Mouse (Mus musculus) layer of hippocampus, postnatal 14 days (tissue): ENCODE data around the gene Kirrel. TPM values are rescaled to one million over a fixed set of nuclear protein-coding genes. Genes with fewer than 3 reads are reported as not detected.

Experiments
- DNase-seq, 2 experiments: peaks; one replicate each; pipeline ENCODE4 v3.0.0; 2021 to 2022; ENCODE audit warnings: low spot score in 2 of 2, mixed read lengths in 1 of 2
- long read RNA-seq, 2 experiments: library from polyadenylated mRNA; stranded (forward); transcript quantifications; one replicate each; pipeline ENCODE4 v2.0.0; 2021
- total RNA-seq, 2 experiments: library from RNA; stranded (reverse); gene quantifications; 2 replicates each; pipeline ENCODE4 v1.2.3; 2021

Kirrel gene
- total RNA-seq = 1 to 10 TPM; 4.7 to 4.8 TPM
- long read RNA-seq, experiment 1, partial matches to known transcripts = 1 of 2 reads
- long read RNA-seq, experiment 1, other reads (novel, unspliced or antisense) = 1 of 2 reads
- long read RNA-seq, experiment 2, partial matches to known transcripts = 0 of 2 reads
- long read RNA-seq, experiment 2, other reads (novel, unspliced or antisense) = 2 of 2 reads

DNA sequence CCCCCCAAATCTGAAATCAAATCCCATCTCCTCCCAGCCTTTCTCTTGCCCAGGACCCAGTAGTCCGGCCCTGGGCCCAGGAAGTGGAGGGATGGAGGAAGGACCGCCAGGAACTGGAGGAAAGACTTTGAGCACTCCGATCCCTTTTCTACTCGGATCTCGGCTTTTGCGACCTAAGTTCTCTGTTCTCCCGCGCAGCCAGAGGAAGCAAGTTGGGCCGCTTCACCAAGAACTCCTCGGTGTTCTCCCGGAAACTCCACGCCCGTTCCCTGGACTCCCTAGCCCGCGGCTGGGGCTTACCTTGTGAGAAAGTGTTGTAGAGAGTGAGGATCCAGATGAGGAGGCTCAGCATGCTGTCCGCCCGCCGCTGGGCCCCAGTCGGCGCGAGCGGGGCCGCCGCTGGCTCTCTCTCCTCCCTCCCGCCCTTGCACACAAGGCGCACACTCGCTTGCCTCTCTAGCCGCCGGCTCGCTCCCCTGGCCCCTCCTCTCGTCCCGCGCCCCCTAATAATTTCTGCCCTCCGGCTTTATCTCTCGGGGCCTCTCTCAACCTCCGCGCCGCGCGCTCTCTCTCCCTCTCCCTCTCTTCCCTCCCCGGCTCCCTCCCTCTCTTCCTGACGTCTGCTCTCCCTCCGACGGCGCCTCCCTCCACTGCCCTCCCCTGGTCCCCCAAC, at the start of gene Kirrel:
Kirrel (minus strand) TSS at position 652 of the 673 bp plus-strand sequence.
- peak in 1 of 2 experiments; percentile 37 for DNase-seq

DNA sequence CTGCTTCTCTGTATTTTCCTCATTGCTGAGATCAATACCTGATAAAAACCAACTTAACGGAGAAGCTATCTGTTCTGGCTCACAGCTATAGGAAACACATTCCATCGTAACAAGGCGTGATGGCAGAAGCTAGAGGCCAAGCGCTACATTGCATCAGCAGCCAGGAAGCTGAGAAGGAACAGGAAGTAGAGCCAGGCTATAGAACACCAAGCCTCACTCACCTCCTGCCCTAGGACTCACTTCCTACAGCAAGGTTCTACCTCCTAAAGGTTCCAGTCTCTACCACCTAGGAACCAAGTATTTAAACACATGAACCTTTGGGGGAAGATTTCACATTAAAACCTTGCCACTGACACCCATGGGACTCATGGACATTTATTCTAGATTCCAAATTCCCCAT, 49.1 kb upstream of the Kirrel start:
- DNase-seq = no peak

DNA sequence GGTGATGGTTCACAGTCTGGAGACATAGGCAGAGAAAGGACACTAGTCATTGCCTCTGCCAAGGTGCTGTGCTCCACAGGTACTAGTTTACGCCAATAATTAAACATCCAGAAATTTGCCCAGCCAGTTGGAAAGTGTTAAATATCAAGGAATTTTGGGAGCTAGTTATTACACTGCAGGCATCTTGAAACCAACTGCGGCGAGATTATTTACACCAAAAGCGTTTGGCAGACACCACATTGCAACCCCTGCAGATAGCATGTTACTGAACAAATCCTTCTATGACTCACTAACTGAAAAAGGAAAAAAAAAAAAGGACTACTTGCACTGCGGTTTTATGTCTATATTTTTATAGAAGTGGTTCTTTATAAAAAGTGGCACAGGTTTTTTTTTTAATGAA, 47.8 kb upstream of the Kirrel start:
- DNase-seq = no peak

DNA sequence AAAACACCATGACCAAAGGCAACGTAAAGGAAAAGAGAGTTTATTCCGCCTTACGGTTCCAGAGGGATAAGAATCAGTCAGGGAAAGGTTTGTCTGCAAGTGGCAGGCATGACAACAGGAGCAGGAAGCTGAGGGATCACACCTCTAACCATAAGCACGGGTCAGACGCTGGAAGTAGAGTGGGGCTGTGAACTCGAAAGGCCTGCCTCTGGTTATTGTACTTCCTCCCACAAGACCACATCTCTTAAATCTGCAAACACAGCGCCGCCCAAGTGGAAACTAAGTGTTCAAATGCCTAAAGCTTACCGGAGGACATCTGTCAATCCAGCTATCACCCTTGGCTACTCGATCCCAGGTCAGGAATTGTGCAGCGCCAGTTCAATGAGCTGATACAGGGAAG, 40.6 kb upstream of the Kirrel start:
- DNase-seq = no peak

DNA sequence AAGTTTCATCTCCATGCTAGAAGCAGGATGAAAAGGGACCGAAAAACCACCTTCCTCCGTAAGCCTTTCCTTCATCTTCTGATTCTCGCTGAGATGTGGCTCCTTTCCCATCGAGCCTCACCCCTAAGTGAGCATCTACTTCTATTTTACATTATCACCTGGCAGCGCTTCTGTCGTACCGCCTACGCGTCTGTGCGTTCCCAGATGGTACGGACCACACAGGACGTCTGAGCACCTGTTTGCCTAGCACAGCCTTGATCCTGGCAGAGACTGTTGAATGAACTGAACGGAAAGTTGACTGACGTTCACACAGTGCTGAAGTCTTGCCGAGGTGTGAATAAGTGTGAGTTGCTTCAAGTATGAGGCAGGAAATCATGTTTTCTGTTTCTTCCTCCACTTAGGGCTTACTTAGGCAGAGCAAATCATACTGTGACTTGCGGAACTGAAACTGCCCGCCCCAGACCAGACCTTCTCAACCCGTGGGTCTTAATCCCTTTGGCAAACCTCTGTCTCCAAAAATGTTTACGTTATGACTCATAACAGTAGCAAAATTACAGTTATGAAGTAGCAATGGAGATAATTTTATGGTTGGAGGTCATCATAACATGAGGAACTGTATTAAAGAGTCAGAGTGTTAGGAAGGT, 39.8 kb upstream of the Kirrel start:
- no peak for DNase-seq

DNA sequence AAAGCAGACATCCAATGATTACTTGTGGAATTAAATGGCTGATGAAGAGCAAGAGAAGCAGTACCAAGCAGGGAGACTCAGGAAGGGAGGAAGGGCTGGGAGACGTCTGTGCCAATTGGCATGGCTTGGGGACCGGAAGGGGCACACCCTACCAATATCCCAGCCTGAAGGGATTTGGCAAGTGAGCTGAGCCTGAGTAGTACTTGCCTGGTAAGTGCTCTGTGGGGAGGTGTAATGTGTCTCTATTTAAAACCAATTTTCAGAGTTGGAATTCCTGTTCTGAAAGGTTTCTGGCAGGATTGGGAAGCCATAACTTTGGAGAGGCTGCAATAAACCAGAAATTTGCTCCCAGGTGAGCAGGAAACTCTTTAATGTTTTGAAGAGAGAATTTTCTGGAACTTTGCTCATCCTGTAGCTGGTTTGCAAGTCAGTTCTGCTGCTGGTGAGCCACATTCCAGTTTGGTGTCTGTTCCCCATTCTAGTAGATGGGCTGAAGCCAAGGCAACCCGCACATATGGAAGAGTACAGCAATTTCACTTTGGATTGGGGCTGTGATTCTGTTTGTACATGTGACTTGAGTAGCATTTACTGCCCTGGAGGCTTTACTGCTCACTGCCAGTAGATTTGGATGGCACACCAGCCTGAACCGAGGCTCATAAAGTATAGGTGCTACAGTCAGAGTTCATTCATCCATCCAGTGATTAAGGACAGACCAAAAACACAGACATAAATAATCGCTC, 32.0 kb upstream of the Kirrel start:
- no peak for DNase-seq

DNA sequence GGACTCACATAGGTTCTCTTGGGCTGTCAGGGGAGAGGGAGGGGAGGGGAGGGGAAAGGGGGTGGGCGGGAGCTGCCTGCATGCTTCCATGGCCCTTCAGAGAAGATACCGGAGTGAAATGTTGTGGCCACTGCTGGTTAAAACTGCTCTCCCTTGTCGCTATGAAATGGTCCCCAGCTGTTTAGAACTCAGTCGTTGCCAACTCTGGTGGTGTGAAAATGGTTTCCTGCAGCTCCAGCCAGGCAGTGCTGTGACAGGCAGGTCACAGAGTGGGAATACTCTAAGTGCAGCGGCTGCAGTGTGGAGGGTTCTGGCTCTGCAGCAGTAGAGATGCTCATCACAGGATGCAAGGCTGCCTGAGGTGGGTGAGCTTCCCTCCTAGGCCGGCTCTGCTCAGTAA, 22.1 kb upstream of the Kirrel start:
- DNase-seq = no peak

DNA sequence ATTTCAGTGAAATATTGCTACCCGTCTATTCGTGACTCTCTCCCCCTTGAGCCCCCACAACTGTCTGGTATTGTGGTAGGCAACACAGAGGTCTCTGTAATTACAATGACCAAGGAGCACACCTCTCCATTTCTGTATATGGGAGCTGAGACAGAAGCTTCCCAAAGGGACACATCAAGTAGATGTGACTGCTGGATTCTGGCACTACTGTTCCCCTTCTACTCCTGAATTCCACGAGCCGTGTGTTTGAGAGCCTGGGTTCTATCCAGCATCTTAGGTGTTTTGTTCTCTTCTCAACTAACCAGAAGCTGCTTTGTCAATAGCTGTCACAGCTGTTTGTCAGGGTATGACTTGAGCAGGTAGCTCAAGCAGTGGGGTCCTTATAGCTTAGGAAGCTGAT, 20.5 kb upstream of the Kirrel start:
- DNase-seq = no peak

DNA sequence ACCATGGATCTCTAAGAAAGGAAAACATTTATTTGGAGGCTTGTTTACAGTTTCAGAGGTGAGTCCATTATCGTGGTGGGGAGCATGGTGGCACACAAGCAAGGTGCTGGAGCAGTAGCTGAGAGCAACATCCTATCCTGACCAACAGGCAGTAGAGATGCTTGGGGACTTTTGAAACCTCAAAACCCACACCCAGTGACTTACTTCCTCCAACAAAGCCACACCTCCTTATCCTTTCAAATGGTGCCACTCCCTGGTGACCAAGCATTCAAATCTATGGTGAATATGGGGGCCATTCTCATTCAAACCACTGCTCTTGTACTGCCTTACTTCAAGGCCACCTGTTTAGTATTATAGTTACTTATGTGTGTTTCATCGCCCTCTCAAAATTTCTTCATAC, 20.0 kb upstream of the Kirrel start:
- DNase-seq = no peak

DNA sequence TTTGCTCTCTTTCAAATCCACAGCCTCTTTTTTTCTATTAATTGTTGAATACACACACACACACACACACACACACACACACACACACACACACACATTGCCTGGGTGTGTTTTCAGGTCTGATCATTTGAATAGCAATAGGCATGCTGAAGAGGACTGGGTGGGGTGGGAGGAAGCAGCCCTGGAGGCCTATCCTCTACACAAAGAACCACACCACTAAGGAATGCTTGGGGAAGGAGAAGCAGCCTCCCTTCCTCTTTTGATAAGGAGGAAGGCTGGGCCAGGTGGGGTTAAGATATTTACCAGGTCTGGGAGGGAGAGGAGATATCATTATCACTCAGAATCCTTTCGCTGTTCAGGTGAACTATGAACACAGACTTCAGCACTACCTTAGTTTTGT, 19.2 kb upstream of the Kirrel start:
- no peak for DNase-seq

DNA sequence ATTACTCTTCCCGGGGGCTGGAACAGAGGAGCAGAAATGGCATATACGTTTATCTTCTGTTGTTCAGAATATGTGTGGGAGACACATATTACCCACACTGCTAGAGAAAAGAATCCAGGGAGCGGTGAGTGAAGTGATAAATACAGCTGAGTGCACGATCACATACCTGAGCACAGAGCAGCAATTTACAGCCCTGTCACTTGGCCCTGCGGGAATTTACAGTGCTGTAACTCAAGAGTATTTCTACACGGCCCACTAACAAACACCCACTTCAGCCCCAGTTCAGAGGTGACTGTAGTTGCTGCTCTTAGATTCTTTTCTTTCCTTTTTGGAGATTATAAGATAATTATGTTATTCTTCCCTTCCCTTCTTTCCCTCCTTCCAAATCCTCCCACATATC, 18.8 kb upstream of the Kirrel start:
- no peak for DNase-seq

DNA sequence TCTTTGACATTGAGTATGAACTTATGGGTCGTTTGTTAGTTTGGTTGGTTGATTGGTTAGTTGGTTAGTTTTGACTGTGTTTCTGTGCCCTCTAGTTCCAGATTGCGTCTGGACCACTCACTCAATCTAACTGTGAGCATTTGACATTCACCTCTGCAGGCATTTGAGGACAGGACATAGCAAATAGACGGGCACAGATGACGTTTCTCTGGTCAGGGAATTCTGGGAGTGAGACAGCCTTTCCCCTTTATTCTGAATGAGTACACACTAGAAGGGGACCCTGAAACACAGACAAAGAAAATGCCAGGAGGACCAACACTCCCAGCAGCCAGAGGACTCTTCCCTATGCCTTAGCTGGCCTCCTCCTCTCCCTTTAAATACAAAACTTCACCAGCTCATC, 2.1 kb upstream of the Kirrel start:
- no peak for DNase-seq

DNA sequence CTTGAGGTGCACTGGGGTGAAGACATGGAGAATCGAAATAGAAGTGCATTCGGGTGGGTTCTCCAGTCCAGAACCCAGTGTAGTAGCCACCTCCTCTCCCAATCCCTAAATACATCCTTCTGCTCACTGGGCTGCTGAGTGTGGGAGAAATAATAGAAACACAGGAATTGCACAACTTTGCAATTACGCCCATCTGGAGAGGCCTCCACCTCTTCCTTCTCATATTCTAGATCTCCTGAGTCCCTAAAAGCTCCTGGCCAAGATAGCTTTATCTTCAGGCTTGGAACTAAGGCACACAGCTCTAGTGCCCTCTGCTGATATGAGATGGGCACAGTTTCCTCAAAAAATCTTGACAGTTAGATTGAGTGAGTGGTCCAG, 880 bp upstream of the Kirrel start:
- peak in 1 of 2 experiments; percentile 51 for DNase-seq

DNA sequence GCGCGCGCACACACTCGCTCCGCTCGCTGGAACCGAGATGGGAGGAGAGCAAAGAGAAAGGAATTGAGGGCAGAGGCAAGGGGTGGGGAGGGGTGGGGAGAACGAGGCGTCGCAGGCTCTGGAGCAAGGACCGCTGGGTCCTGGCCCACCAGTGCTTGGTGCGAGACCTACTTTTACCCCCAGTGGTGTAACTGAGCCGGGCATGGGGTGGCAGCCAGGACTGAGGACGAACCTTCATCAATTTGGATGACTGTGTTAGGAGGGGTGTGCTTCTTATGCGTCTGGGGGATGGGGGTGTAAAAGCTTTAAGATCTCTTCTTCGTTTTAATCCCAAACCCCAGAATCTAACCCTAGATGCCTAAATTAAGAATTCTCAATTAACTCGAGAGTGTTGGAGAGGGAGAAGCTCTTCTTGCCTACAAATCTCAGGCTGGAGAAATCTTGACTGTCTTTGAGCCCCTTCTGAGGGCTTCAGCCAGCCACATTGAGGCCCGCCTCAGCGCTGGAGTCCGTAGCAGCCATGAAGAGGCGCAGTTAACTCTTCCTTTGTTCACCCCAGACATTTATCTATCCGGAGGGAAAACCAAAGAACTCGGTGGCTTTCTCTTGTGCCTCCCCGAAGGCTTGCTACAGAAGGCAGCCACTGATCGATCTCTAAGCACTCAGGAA, 356 bp upstream of the Kirrel start:
- no peak for DNase-seq

DNA sequence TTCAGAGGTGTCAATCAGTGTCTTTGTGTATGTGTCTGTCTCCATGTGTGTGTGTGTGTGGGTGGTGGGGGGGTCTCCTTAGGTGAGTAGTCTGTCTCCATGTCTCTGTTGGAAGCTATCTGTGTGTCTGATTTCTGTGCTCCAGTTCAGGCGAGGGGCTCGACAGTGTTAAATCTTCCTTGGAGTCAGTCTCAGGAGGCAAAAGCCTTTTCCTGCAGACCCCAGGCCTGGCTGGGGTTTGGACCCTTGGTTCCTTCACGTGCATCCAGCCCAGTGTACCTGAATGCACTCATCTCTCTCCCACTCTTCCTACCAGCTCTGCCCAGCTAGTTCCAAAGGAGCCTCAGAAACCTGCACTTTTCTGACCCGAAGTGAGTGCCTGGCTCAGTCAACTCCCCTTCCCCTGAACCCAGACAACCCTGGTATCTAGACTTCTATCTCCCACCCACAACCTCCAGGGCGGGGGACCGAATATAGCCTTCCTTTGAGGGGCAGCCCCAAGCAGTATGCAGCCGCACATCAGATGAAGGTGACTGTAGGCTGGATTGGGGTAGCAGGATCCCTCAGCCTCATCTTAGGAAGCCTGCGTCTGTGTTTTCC, 961 bp downstream of the Kirrel start:
- DNase-seq = no peak

DNA sequence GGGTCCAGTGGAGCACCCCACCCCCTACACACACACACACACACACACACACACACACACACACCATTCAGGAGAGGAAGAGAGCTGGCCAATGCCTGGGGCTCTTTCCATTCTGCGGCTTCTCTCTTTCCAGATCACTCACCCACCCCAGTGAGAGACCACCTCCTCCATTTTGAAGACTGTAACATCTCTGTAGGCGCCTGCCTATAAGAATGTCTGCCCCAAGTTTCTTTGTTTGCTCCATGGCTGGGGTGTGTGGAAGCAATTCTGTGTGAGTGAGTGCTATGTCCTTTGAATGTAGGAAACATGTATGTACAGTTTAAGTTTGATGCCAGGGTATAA, 1.5 kb downstream of the Kirrel start:
- no peak for DNase-seq

DNA sequence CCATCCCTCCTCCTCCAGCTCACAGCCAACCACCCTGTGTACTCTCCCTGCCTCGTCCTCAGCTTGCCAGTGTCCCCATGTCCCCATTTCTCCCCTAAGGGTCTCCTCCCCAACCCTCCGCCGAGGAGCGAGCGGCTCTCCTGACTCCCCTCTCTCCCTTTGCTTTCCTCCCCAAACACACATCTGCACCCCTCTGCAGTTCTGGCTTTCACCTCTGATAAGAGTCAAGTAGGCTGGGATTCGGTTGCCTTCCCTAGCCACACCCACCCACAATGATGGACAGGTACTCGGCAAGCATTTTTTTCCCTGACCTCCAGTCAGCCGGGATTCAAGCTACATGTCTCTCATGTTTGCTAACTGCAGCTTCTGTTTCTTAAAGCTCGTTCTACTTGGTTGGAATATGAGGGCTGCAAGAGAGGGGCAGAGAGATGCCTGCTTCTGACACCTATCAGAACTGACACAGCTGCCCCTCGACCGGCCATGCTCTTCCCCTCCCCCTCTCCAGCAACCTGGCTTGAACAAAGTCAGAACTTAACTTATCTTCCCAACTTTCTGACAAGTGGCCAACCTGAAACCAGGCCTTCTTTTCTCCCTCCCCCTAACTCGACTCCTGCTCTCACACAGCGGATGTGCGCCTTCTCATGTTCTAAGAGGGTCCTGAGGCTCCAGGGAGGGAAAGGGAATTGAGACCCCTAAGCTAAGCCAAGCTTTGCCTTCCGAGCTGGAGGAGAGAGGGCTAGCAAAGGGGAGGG, 2.0 kb downstream of the Kirrel start:
- no peak for DNase-seq

DNA sequence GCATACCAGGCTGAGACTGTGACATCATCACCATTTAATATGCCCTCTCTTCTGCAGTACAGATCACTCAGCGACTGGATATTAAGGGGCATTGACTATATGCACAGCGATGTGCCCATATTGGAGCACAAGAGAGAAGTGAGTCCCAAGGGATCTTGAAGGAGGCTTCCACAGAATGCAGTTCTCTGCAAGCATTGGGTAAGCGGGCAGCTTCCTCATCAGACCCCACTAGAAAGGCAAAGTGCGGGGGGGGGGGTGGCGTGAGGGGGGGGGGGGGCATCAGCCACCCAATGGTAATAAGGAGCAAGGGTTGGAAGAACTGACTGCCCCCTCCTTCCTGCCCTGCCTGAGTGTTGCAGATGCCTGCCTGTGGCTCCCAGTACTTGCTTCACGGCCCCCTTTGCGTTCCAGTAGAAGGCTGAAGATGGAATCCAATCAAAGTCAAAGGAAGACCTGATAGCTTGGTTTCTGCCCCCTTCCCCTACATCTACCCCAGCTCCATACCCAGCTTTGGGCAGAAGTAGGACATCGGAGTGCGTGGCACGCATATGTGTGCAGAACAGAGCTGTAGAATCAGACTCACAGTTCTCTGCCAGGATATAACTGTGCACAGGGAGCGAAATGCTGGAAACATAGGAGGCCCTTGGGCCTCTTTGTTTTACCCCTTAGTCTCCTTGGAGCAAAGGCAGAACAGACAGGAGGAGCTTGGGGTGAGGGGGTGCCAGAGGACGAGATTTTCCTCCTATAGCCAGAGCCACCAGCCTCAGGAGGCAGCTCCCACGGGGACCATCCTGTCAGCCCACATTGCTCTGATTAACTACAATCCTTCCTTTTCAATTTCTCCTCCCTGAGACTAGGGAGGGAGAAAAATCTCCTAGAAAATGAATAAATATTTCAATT, 3.1 kb downstream of the Kirrel start:
- no peak for DNase-seq

DNA sequence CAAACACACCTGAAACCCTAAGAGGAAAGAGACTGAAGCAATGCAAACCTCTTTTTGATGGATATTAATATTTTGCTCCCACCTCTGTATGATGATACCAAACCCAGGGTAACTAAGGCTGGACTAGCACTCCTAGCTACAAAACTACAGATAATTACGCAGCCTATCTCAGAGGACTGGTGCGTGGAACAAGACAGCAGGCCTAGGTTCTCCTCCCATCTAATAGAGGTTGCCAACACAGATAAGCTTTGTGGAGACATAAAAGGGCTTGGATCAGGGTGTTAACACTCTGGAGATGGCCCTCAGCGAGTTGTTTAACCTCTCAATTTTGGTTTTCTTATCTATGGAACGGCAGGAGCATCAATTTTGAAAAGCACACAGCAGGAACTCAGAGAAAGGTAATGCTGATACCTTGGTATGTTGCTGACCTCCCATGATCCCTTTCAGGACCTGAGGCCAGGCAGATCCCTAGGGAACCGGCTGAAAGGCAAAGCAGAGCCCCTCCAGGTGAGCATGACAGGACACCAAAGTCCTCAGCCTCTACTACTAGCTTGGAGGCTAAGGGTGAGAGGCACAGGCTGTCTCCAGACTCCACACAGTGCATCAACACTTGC, 5.0 kb downstream of the Kirrel start:
- DNase-seq = no peak
